Mouse (Mus musculus): ENCODE data around the gene Gm21750.

DNA sequence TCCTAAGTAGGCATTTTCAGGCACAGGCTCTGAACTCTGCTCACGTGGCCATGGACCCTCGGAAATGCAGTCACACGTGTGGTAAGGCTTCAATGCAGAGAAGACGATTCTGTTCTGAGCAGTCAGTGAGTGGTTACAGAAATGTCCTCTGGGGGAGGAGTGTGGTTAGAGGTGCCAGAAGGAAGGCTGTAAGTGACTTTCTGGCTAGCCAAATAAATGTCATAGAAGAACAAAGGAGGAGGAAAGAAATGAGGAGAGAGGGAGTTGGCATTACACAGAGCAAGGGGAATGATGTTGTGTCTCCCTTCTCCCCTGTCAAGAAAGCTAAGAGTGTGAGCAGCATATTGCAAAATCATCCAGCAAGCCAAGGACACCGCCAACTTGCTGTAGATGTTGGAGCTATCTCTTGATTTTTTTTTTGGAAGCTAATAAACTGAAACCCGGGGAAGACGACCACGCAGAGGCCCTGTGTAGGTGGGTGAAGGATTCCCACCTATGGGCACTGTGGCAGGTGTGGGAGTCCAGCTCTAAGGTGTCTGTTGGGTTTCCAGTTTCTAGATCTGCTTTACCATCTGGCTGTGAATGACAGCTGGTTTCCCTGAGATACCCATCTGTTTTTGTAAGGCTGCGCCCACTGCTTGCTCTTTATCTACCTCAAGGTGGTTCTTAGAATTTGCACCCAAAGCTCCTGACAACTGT, 48.5 kb downstream of the Gm21750 start:
- no peak for TF ChIP-seq MAFK (IDR thresholded peaks at IDR 0.05; ENCODE audit: insufficient read depth, low read depth, low read length)
- TF ChIP-seq ZC3H11A (IDR thresholded peaks at IDR 0.05; ENCODE audit: borderline replicate concordance, low read depth, low read length), result no peak
- no peak for TF ChIP-seq ZNF384 (IDR thresholded peaks at IDR 0.05; ENCODE audit: low read depth, low read length)
